Mouse (Mus musculus) adipocyte (in vitro differentiated cells): ENCODE results near the gene Rtp4.

ENCODE experiments used
- DNase-seq: peaks from one replicate; pipeline ENCODE4 v3.0.0-alpha.2; 2016; ENCODE audit warnings: low spot score

Rtp4 gene

GRCm38 (mm10) chr16:23520235-23520871, at the start of gene Rtp4, which contains the start of gene Masp1:
Rtp4 (plus strand) TSS chr16:23520291.
Masp1 (minus strand) TSS chr16:23520815.
- no peak for DNase-seq

- DNase-seq, result no peak
Observed at GRCm38 (mm10) chr16:23471551-23471950, 48.5 kb upstream of the Rtp4 start.

- no peak for DNase-seq
Observed at GRCm38 (mm10) chr16:23472046-23472445, 48.0 kb upstream of the Rtp4 start.

GRCm38 (mm10) chr16:23475651-23476050, 44.4 kb upstream of the Rtp4 start:
- DNase-seq, result no peak

GRCm38 (mm10) chr16:23476598-23476997, 43.5 kb upstream of the Rtp4 start:
- DNase-seq, result peak; percentile 52

- DNase-seq, result no peak
Observed at GRCm38 (mm10) chr16:23479872-23480603, 40.1 kb upstream of the Rtp4 start.

DNA sequence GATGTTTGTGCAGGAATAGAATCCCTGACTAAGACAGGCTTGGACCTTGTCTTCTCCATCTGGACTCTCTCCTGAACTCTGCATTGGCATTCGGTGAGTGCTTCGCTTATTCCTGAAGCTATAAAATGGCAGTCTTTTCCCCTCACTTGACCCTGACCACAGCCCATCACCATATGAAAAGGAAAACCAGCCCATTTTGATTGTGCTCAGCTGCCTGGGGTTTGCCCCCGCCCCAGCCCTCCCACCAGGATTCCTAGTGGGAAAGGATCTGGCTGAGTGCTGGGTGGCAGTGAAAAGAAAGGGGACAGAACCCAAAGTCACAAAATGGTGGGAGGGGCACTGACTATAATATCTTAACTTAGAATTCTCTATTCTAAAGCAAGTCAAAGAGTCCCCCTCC, 37.9 kb upstream of the Rtp4 start:
- DNase-seq, result no peak

- no peak for DNase-seq
Observed at GRCm38 (mm10) chr16:23482846-23483245, 37.2 kb upstream of the Rtp4 start.

GRCm38 (mm10) chr16:23483292-23483691, 36.8 kb upstream of the Rtp4 start:
- no peak for DNase-seq

- DNase-seq, result peak; percentile 14
Observed at GRCm38 (mm10) chr16:23492783-23493182, 27.3 kb upstream of the Rtp4 start.

GRCm38 (mm10) chr16:23496245-23496924, 23.7 kb upstream of the Rtp4 start:
- DNase-seq, result no peak

DNA sequence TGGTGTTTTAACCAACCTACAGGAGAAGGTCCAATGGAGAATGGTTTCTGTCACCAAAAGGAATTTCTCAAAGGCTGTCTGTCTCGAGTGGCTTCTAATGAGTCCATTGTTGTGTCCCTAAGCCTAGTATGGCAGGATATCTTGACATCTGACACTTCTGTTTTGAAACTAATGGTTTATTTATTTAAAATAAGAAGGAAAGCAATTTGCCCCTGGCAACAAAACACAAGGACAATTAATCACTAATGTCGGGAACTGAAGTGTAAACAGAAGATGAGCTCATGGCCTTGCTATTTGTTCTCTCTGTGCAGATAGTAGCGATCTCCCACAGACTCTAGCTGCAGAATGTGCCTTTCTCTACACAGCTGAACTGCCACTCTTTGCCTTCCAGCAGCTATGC, 22.7 kb upstream of the Rtp4 start:
- peak; percentile 78 for DNase-seq

GRCm38 (mm10) chr16:23497881-23498280, 22.2 kb upstream of the Rtp4 start:
- no peak for DNase-seq

DNA sequence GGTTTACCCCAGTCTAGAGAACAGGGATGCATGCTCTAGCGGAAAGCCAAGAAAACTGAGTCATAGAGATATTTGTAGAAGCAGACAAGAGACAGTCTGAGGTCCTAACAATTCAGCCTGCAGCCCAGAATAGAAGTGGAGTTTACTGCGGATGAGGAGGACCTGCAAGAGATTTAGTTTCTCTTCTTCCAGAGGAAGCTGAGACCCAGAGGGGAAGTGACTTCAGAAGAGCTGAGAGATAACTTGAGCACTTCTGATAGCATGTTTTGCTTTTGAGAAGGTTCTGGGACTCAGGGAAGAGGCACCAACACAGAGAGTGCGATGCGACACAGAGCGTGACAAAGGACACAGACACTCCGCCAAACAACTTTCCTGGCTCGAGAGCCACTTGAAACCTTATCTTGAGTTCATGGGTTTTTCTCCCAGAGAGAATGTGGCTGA, 21.4 kb upstream of the Rtp4 start:
- DNase-seq, result peak; percentile 43

DNA sequence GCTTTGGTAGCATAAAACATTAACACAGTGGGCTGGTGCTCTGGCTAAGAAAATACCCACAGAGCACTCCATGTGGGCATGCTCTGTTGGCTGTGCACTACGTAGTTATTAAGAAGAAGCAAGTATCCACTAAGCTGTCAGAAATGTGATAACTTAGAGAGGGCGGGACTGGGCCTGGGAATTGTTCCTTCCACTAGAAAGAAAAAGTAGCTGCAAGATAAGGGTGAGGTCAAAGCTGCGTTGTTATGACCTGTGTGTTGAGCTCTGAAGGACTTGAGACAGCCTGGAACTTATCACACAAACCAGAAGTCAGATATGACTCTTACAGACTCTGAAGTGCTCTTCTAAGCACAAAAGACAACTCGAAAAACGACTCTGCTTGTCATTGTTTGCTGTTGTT, 19.5 kb upstream of the Rtp4 start:
- no peak for DNase-seq

DNA sequence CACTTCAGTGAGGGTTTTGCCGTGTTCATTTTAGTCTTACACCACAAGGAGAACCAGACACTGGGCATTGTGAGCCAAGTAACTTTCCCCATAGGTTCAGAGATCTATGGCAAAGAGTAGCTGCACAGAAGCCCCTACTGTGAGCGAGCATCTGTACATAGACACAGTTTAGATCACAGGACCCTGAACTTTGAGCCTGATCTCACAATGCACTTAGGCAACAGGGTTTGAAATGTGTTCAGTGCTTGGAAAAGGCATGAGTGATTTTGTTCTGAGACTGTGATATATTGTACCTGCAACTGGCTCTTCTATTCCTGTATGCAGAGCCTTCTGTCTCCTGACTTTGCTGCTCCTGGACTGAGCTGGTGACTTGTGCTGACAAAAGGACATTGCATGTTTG, 18.8 kb upstream of the Rtp4 start:
- no peak for DNase-seq

- no peak for DNase-seq
Observed at GRCm38 (mm10) chr16:23502478-23502877, 17.6 kb upstream of the Rtp4 start.

GRCm38 (mm10) chr16:23503351-23503750, 16.7 kb upstream of the Rtp4 start:
- DNase-seq, result no peak

- no peak for DNase-seq
Observed at GRCm38 (mm10) chr16:23504320-23504744, 15.8 kb upstream of the Rtp4 start.

DNA sequence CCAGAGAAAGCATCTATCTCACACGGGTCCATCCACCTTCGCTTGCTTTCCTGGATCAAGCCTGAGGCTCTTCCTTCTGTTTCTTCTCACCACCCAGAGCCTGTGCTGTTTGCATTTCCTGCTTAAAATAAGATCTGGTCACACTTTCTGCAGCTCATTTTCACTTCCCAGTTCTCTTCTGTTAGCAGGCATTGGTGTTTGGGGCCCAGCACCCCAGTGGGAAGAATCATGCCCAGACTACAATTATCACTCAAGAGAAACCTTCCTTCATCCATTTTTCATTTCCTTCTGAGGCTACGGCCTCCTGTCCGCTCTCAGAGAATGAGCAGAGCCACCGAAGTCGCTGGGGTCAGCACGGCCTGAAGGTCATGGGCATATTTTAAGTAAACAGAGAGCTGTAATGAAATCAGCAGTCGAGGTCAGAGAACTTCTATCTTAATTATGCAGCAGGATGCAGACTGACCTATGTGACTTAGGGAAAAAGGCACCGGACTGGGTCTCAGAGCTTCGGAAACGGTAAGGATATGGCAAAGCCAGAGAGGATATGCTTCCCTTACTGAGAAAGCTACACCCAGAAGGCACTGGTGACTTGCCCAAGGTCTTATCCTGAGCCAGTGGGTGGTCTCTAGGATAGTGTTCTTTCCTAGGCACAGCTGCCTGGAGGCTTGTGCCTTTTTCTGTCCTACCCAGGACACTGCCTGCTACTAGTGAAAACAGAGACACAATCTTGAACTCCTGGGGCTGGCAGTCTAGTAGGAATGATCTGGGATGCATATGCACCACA, 14.0 kb upstream of the Rtp4 start:
- no peak for DNase-seq

- DNase-seq, result no peak
Observed at GRCm38 (mm10) chr16:23511166-23511935, 8.7 kb upstream of the Rtp4 start.
